In the genomic region with DNA sequence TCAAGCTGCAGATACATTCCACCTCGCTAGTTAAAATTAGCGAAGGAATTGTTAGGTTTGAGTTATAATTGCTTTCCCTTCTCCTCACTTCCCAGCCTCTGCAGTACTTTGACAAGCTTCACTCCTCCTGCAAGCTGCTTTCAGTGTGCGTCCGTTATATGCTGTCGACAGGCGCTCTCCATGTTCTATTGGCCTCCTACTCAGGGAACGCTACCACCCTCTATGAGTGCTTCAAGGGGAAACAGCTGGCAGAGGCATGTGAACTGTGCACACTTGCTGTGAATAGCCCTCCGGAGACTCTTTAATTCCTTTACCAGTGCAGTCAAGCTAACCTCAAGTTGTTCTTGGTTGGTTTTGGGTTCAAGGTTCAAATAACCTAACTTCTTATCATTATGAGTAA, we compare ENCODE assay signal across 13 mouse cellular contexts. TPM values are rescaled to one million over a fixed set of nuclear protein-coding genes. Genes with fewer than 3 reads are reported as not detected.
DNase-seq lines count a peak whose midpoint lies in the region; ATAC-seq and TF ChIP-seq lines count a peak whose summit lies in the region.
"Had no signal": no experiment of that assay in that cellular context is flagged by ENCODE, and none has a peak within 500 bp of the region (broad histone marks: within the 10 kb centered on the region; RNA-seq: fewer than 3 reads in every experiment).

No protein-coding gene starts in this region.

- H3K4me1 ChIP-seq in embryonic facial prominence, embryonic 14.5 days (ENCODE audit: control insufficient read depth, insufficient read depth, low read length), result no peaks in the 10 kb centered on the region
- peaks cover 20% of the 10 kb centered on the region for H3K4me1 ChIP-seq in limb, embryonic 13.5 days
- H3K4me1 ChIP-seq in thymus, adult 2 months (replicated peaks; ENCODE audit: control insufficient read depth, insufficient read depth, low read length), result no peaks in the 10 kb centered on the region
- H3K4me1 ChIP-seq: lung, embryonic 15.5 days had no signal

- no peak for TF ChIP-seq CTCF in brain, embryonic 14.5 days (IDR thresholded peaks at IDR 0.05; ENCODE audit: borderline replicate concordance, extremely low read depth, insufficient read depth, insufficient read length)
- TF ChIP-seq CTCF in thymus, adult 2 months (IDR thresholded peaks at IDR 0.05; ENCODE audit: borderline replicate concordance, control insufficient read depth, extremely low read depth, insufficient read depth, low read length, poor library complexity), result no peak

- no peak for TF ChIP-seq POLR2A in brain, embryonic 14.5 days (IDR thresholded peaks at IDR 0.05; ENCODE audit: borderline replicate concordance, extremely low read depth, insufficient read depth, insufficient read length, poor library complexity, severe bottlenecking)
- TF ChIP-seq POLR2A in thymus, adult 2 months (IDR thresholded peaks at IDR 0.05; ENCODE audit: control insufficient read depth, extremely low read depth, insufficient read depth, low read length, poor library complexity), result no peak

- no peak overlapping the region for H3K27ac ChIP-seq in embryonic facial prominence, embryonic 14.5 days (replicated peaks; ENCODE audit: low read depth, low read length)
- H3K27ac ChIP-seq in limb, embryonic 13.5 days, result no peak overlapping the region
- H3K27ac ChIP-seq in thymus, adult 2 months (ENCODE audit: control insufficient read depth, insufficient read depth, low read length), result no peak overlapping the region
- H3K27ac ChIP-seq: hindbrain, postnatal 0 days; lung, embryonic 15.5 days had no signal

- intact Hi-C loops in left cerebral cortex, postnatal 36 days (cut with DNase I), result no loop called here

- H3K36me3 ChIP-seq in embryonic facial prominence, embryonic 14.5 days (ENCODE audit: control insufficient read depth, insufficient read depth, low read length), result no peaks in the 10 kb centered on the region
- peaks cover 4% of the 10 kb centered on the region for H3K36me3 ChIP-seq in limb, embryonic 13.5 days
- H3K36me3 ChIP-seq in thymus, adult 2 months (ENCODE audit: control insufficient read depth, insufficient read depth, low read length), result no peaks in the 10 kb centered on the region
- H3K36me3 ChIP-seq: lung, embryonic 15.5 days had no signal

- no peaks in the 10 kb centered on the region for H3K27me3 ChIP-seq in embryonic facial prominence, embryonic 14.5 days (replicated peaks; ENCODE audit: control insufficient read depth, insufficient read depth, low read length)
- no peaks in the 10 kb centered on the region for H3K27me3 ChIP-seq in limb, embryonic 13.5 days
- H3K27me3 ChIP-seq in thymus, adult 2 months (ENCODE audit: control insufficient read depth, insufficient read depth, low read length), result no peaks in the 10 kb centered on the region
- H3K27me3 ChIP-seq: lung, embryonic 15.5 days had no signal

- DNase-seq in left cerebral cortex, adult 9 months (ENCODE audit: low spot score in 2 of 2), result peak; percentile 20 to 73
- no peak for DNase-seq in left cerebral cortex, postnatal 36 days (ENCODE audit: low spot score in 2 of 2)
- peak; percentile 49 for DNase-seq in brain, embryonic 14.5 days (ENCODE audit: low read depth)
- DNase-seq in embryonic facial prominence, embryonic 14.5 days (ENCODE audit: low spot score), result peak; percentile 56
- DNase-seq in thymus, adult 2 months, result no peak
- DNase-seq in Muller cell, postnatal 12 days (ENCODE audit: inconsistent ontology term), result no peak
- DNase-seq: cerebellum, adult 9-10 months; gastrocnemius, postnatal 14 days; kidney, postnatal 25 days; thymus, postnatal 4 days had no signal

- WGBS in embryonic facial prominence, embryonic 14.5 days, result 44% methylated on average over 8 of the region's 8 CpGs
- WGBS in limb, embryonic 13.5 days, result 30% methylated on average over 8 of the region's 8 CpGs
- WGBS in thymus, adult 2 months, result 96% methylated on average over 8 of the region's 8 CpGs

- ATAC-seq in embryonic facial prominence, embryonic 14.5 days (ENCODE audit: low read depth), result no peak; the same call in 1 of the 2 replicates
- peak; percentile 78; the same call in 1 of the 2 replicates for ATAC-seq in limb, embryonic 13.5 days (ENCODE audit: low FRiP score, low read depth)
- ATAC-seq: hindbrain, postnatal 0 days had no signal

- H3K4me3 ChIP-seq in embryonic facial prominence, embryonic 14.5 days (ENCODE audit: low read depth, low read length), result no peak overlapping the region
- H3K4me3 ChIP-seq in limb, embryonic 13.5 days, result no peak overlapping the region
- H3K4me3 ChIP-seq in thymus, adult 2 months (ENCODE audit: control insufficient read depth, insufficient read depth, low read length), result no peak overlapping the region
- H3K4me3 ChIP-seq: lung, embryonic 15.5 days had no signal

- no peaks in the 10 kb centered on the region for H3K9me3 ChIP-seq in embryonic facial prominence, embryonic 14.5 days (ENCODE audit: control insufficient read depth, low read length)
- H3K9me3 ChIP-seq in limb, embryonic 13.5 days, result no peaks in the 10 kb centered on the region
- H3K9me3 ChIP-seq: lung, embryonic 15.5 days had no signal

- no peak overlapping the region for H3K4me2 ChIP-seq in embryonic facial prominence, embryonic 14.5 days (ENCODE audit: low read depth, low read length)
- H3K4me2 ChIP-seq in limb, embryonic 13.5 days (replicated peaks), result 0 out of 2 replicates have a peak overlapping the region, but pooled peaks have one; percentile 23
- H3K4me2 ChIP-seq: lung, embryonic 15.5 days had no signal

- H3K9ac ChIP-seq in embryonic facial prominence, embryonic 14.5 days (ENCODE audit: low read depth, low read length), result no peak overlapping the region
- H3K9ac ChIP-seq in limb, embryonic 13.5 days, result no peak overlapping the region
- H3K9ac ChIP-seq: lung, embryonic 15.5 days had no signal

RNA-seq across cellular contexts. Expression of gene Hacd2, which starts 44.9 kb away (rescaled TPM):
- 10 to 100 TPM; 25.4 to 32.5 TPM for total RNA-seq in left cerebral cortex, postnatal 36 days (2021)
- polyA plus RNA-seq in brain, embryonic 14.5 days (2012; rRNA removed), result 18.0 and 18.4 TPM in 2 replicates
- 56.8 and 61.8 TPM in 2 replicates for polyA plus RNA-seq in embryonic facial prominence, embryonic 14.5 days (2014; fragmentation: Nextera tagmentation; extraction: Ambion mirVana)
- polyA plus RNA-seq in limb, embryonic 13.5 days (2015; fragmentation: Nextera tagmentation; extraction: Ambion mirVana), result 79.2 and 83.5 TPM in 2 replicates
- polyA plus RNA-seq in thymus, adult 2 months (2012; rRNA removed), result 14.1 and 15.4 TPM in 2 replicates

Comparison
In these comparisons a context has a peak if more than half of its experiments do, and no peak if none do; other contexts are left out.
1. DNase-seq: peak in left cerebral cortex, adult 9 months (2 of 2), brain, embryonic 14.5 days (single experiment) and embryonic facial prominence, embryonic 14.5 days (single experiment); none in left cerebral cortex, postnatal 36 days (0 of 2), thymus, adult 2 months (single experiment) and Muller cell, postnatal 12 days (single experiment).